ENCODE assay signal across 12 mouse cellular contexts in the genomic region with DNA sequence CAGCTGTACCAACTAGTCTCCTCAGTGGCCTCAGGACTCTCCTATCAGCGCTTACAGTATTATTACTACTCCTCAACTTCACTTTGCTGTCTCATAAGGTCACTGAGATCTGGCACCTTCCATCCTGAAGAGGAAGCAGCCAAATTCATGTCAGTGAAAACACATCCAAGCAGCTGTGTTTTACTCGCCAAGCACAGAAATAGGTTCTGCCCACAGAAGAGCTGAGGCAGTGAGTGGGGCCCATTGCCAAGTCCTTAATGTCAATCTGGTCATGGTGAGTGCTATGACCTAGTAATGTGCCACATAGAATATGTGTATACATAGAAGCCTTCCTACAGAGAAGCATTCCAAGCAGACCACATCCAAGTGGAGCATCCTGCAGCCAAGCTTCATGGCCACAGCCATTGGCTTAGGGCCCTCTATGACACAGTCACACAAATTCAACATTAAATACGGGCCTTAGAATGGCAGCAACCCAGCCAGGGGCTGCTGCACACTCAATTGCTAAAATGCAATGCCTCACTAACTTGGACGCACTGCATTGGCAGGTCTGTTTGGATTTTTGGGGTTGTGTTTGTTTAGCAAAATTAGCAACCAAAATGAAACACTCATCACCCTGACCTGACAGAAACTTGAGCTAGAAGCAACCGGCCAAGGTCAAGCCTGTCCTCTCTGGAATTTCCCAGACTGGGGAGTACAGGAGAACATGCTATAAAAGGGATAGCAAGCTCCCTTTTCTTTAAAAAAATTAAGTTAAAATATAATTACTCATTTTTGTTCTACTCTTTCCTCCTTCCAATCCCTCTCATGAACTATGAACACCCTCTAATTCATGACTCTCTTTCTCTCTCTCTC.
DNase-seq lines count a peak whose midpoint lies in the region; ATAC-seq and TF ChIP-seq lines count a peak whose summit lies in the region.
"Had no signal": no experiment of that assay in that cellular context is flagged by ENCODE, and none has a peak within 500 bp of the region (broad histone marks: within the 10 kb centered on the region; RNA-seq: fewer than 3 reads in every experiment).

No protein-coding gene starts in this region.

- 0 out of 2 replicates have a peak, but pooled peaks have one; percentile 33 for ATAC-seq in kidney, embryonic 15.5 days (replicated peaks; ENCODE audit: low FRiP score)
- ATAC-seq in midbrain, postnatal 0 days (ENCODE audit: low FRiP score): no peak
- ATAC-seq in midbrain, embryonic 16.5 days: no peak

- H3K4me2 ChIP-seq in kidney, embryonic 15.5 days: no peak overlapping the region
- H3K4me2 ChIP-seq in midbrain, postnatal 0 days (ENCODE audit: low read depth, low read length, poor library complexity, severe bottlenecking): no peak overlapping the region
- no peak overlapping the region for H3K4me2 ChIP-seq in midbrain, embryonic 16.5 days (ENCODE audit: low read length)
- H3K4me2 ChIP-seq: embryonic facial prominence, embryonic 12.5 days; hindbrain, embryonic 13.5 days had no signal

- no peaks in the 10 kb centered on the region for H3K9me3 ChIP-seq in kidney, embryonic 15.5 days (replicated peaks)
- no peaks in the 10 kb centered on the region for H3K9me3 ChIP-seq in midbrain, postnatal 0 days (ENCODE audit: low read length)
- H3K9me3 ChIP-seq in midbrain, embryonic 16.5 days (replicated peaks; ENCODE audit: control insufficient read depth, low read length, poor library complexity, severe bottlenecking): no peaks in the 10 kb centered on the region
- H3K9me3 ChIP-seq: embryonic facial prominence, embryonic 12.5 days; hindbrain, embryonic 13.5 days had no signal

- DNase-seq in adrenal gland, adult 2 months: peak; percentile 47
- DNase-seq in adrenal gland, adult 18-20 months (ENCODE audit: low spot score in 2 of 2): no peak
- no peak for DNase-seq in kidney, adult 9 months
- peak; percentile 34 for DNase-seq in midbrain, postnatal 0 days (ENCODE audit: low spot score)
- DNase-seq in heart, postnatal 10 days: peak; percentile 23 to 24
- DNase-seq in spleen, postnatal 14 days (ENCODE audit: low spot score in 2 of 2): no peak
- DNase-seq: midbrain, embryonic 14.5 days; thymus, postnatal 4 days had no signal

- no peak overlapping the region for H3K27ac ChIP-seq in kidney, embryonic 15.5 days
- H3K27ac ChIP-seq in midbrain, postnatal 0 days (ENCODE audit: low read depth, low read length): no peak overlapping the region
- H3K27ac ChIP-seq in midbrain, embryonic 16.5 days (ENCODE audit: low read length): no peak overlapping the region
- H3K27ac ChIP-seq: embryonic facial prominence, embryonic 12.5 days; hindbrain, embryonic 13.5 days had no signal

- no peak for TF ChIP-seq CTCF in midbrain, postnatal 0 days (IDR thresholded peaks at IDR 0.05)

- no peaks in the 10 kb centered on the region for H3K4me1 ChIP-seq in kidney, embryonic 15.5 days
- H3K4me1 ChIP-seq in midbrain, postnatal 0 days (ENCODE audit: insufficient read depth, low read length): no peaks in the 10 kb centered on the region
- H3K4me1 ChIP-seq in midbrain, embryonic 16.5 days (ENCODE audit: control insufficient read depth, insufficient read depth, low read length): no peaks in the 10 kb centered on the region
- H3K4me1 ChIP-seq: embryonic facial prominence, embryonic 12.5 days had no signal

- intact Hi-C loops in heart, postnatal 10 days (cut with DNase I): no loop called here

- WGBS in kidney, embryonic 15.5 days: 52% methylated on average over 5 of the region's 5 CpGs
- WGBS in midbrain, postnatal 0 days: 83% methylated on average over 5 of the region's 5 CpGs
- 84% methylated on average over 5 of the region's 5 CpGs for WGBS in midbrain, embryonic 16.5 days

- H3K4me3 ChIP-seq in kidney, embryonic 15.5 days (replicated peaks): no peak overlapping the region
- no peak overlapping the region for H3K4me3 ChIP-seq in midbrain, postnatal 0 days (ENCODE audit: low read depth, low read length)
- H3K4me3 ChIP-seq in midbrain, embryonic 16.5 days (ENCODE audit: low read depth, low read length): no peak overlapping the region
- H3K4me3 ChIP-seq: embryonic facial prominence, embryonic 12.5 days; hindbrain, embryonic 13.5 days had no signal

- H3K9ac ChIP-seq in kidney, embryonic 15.5 days: no peak overlapping the region
- no peak overlapping the region for H3K9ac ChIP-seq in midbrain, postnatal 0 days (replicated peaks; ENCODE audit: low read length, poor library complexity, severe bottlenecking)
- H3K9ac ChIP-seq in midbrain, embryonic 16.5 days (ENCODE audit: low read depth, low read length): no peak overlapping the region
- H3K9ac ChIP-seq: embryonic facial prominence, embryonic 12.5 days; hindbrain, embryonic 13.5 days had no signal

- H3K36me3 ChIP-seq in kidney, embryonic 15.5 days: no peaks in the 10 kb centered on the region
- H3K36me3 ChIP-seq in midbrain, postnatal 0 days (ENCODE audit: insufficient read depth, low read length): no peaks in the 10 kb centered on the region
- H3K36me3 ChIP-seq in midbrain, embryonic 16.5 days (ENCODE audit: control insufficient read depth, insufficient read depth, low read length): no peaks in the 10 kb centered on the region
- H3K36me3 ChIP-seq: embryonic facial prominence, embryonic 12.5 days; hindbrain, embryonic 13.5 days had no signal

- no peaks in the 10 kb centered on the region for H3K27me3 ChIP-seq in kidney, embryonic 15.5 days
- H3K27me3 ChIP-seq in midbrain, postnatal 0 days (ENCODE audit: insufficient read depth, low read length): no peaks in the 10 kb centered on the region
- no peaks in the 10 kb centered on the region for H3K27me3 ChIP-seq in midbrain, embryonic 16.5 days (ENCODE audit: control insufficient read depth, insufficient read depth, low read depth, low read length)
- H3K27me3 ChIP-seq: embryonic facial prominence, embryonic 12.5 days; hindbrain, embryonic 13.5 days had no signal

Comparison
In these comparisons a context has a peak if more than half of its experiments do, and no peak if none do; other contexts are left out.
1. DNase-seq: peak in adrenal gland, adult 2 months (single experiment), midbrain, postnatal 0 days (single experiment) and heart, postnatal 10 days (2 of 2); none in adrenal gland, adult 18-20 months (0 of 2), kidney, adult 9 months (single experiment) and spleen, postnatal 14 days (0 of 2).